Mouse (Mus musculus): Measurements from ENCODE around the gene Nlrp1a.

Gene Nlrp1a

GRCm38 (mm10) chr11:71144661-71145060 lies at the start of gene Nlrp1a:
Nlrp1a (minus strand) TSS chr11:71144704.
- DNase-seq (ENCODE audit: low spot score in 2 of 2): no peak

GRCm38 (mm10) chr11:71169633-71170032 lies 25.1 kb upstream of the Nlrp1a start:
- DNase-seq (ENCODE audit: low spot score in 2 of 2): no peak

- DNase-seq (ENCODE audit: low spot score in 2 of 2): no peak
These were observed 19.6 kb upstream of the Nlrp1a start for GRCm38 (mm10) chr11:71164139-71164538.

GRCm38 (mm10) chr11:71159439-71160136 lies 15.1 kb upstream of the Nlrp1a start:
- no peak for DNase-seq (ENCODE audit: low spot score in 2 of 2)

GRCm38 (mm10) chr11:71155272-71155671 lies 10.8 kb upstream of the Nlrp1a start:
- no peak for DNase-seq (ENCODE audit: low spot score in 2 of 2)

GRCm38 (mm10) chr11:71142031-71142430 lies 2.5 kb downstream of the Nlrp1a start:
- no peak for DNase-seq (ENCODE audit: low spot score in 2 of 2)

- no peak for DNase-seq (ENCODE audit: low spot score in 2 of 2)
These were observed 37.4 kb downstream of the Nlrp1a start for GRCm38 (mm10) chr11:71107128-71107527.

GRCm38 (mm10) chr11:71106261-71107021 lies 38.1 kb downstream of the Nlrp1a start:
- DNase-seq (ENCODE audit: low spot score in 2 of 2): no peak

- DNase-seq (ENCODE audit: low spot score in 2 of 2): no peak
These were observed 40.6 kb downstream of the Nlrp1a start for GRCm38 (mm10) chr11:71103931-71104330.

GRCm38 (mm10) chr11:71076342-71076741 lies 68.2 kb downstream of the Nlrp1a start:
- no peak for DNase-seq (ENCODE audit: low spot score in 2 of 2)

GRCm38 (mm10) chr11:71052554-71052953 lies 92.0 kb downstream of the Nlrp1a start:
- DNase-seq (ENCODE audit: low spot score in 2 of 2): peak in 1 of 2 experiments; percentile 30

Data from frontal cortex, postnatal 36 days (tissue).